Mouse (Mus musculus) cerebellum, adult 2 months (tissue): Measurements from ENCODE around the gene Zfp827.
A peak's percentile ranks its signal among the peaks of the same experiment; 100 is the strongest.

ENCODE experiments used
- CTCF ChIP-seq: fragments of 200-500 bp; IDR thresholded peaks from 2 replicates; pipeline ENCODE4 v1.5.1; 2011; ENCODE audit warnings: low read depth, mild to moderate bottlenecking, control low read depth, low read length, moderate library complexity, borderline replicate concordance; ENCODE audit not compliant: insufficient read depth
- POLR2A ChIP-seq: fragments of 200-500 bp; IDR thresholded peaks from 2 replicates; pipeline ENCODE4 v1.6.1; 2011; ENCODE audit warnings: low read length, control low read depth, borderline replicate concordance; ENCODE audit not compliant: insufficient read depth

DNA sequence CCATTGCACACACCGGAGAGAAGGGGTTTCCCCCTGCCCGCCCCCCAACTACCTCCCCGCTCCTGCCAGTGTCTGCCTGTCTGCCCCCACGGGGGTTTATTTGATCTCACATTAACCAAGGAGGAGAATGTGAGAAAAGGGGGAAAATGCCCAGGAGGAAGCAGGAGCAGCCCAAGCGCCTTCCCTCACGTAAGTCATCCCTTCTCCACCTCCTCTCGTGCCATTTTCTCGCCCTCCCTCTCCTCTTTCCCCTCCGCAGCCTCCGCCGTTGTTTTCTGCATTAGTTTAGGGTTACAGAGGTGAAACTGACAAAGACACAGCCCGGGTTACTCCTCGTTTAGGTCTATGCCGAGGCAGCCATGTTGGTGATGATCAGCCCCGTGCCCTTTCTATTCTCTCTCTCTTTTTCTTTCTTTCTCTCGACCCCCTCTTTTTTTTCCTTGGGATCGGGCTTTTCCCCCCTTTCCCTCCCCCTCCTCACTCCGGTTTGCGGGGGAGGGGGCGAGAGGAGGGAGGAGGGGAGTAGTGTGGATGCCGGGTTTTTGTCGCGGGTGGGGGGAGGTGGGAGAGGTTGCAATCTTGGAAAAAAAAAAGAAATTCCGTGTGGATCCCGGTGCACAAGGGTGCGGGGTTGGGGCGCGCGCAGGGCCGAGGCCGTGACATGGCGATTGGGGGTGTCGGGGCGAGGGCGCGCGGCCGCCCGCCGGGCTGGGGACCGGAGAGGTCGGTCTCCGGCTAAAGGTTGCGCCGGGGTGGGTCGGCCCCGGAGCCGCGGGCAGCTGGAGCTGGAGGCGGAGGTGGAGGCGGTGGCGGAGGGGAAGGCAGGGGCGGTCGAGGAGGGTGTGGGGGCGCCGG is 531 bp downstream of the Zfp827 start:
- TF ChIP-seq CTCF (no peak), POLR2A (0 out of 2 replicates have a peak, but pooled peaks have one; percentile 6)
